Mouse (Mus musculus) spleen, adult 2 months (tissue): ENCODE results near the gene P2ry10b. TPM values are rescaled to one million over a fixed set of nuclear protein-coding genes. Genes with fewer than 3 reads are reported as not detected.

ENCODE experiments used
- DNase-seq, 2 experiments: peaks; one replicate each; pipeline versions ENCODE4 v3.0.0 to v3.0.0-alpha.2; 2012 to 2021; ENCODE audit warnings: low spot score in 2 of 2, low read depth in 1 of 2
- H3K27ac ChIP-seq: fragments of 200-500 bp; 2 replicates; pipeline ENCODE4 v1.5.1; 2012; ENCODE audit warnings: low read length, inconsistent platforms; ENCODE audit not compliant: insufficient read depth
- H3K27me3 ChIP-seq: fragments of 200-500 bp; 2 replicates; pipeline ENCODE4 v1.6.1; 2012; ENCODE audit warnings: mild to moderate bottlenecking, moderate library complexity, low read length, inconsistent platforms; ENCODE audit not compliant: control insufficient read depth, insufficient read depth
- H3K36me3 ChIP-seq: fragments of 200-500 bp; 2 replicates; pipeline ENCODE4 v1.6.1; 2012; ENCODE audit warnings: mild to moderate bottlenecking, low read length, inconsistent platforms; ENCODE audit not compliant: control insufficient read depth, insufficient read depth
- H3K4me1 ChIP-seq: fragments of 200-500 bp; 2 replicates; pipeline ENCODE4 v1.6.1; 2011; ENCODE audit warnings: inconsistent platforms; ENCODE audit not compliant: control insufficient read depth, insufficient read depth, insufficient read length
- H3K4me3 ChIP-seq: fragments of 200-500 bp; 2 replicates; pipeline ENCODE4 v1.5.1; 2011; ENCODE audit warnings: mild to moderate bottlenecking, inconsistent platforms; ENCODE audit not compliant: insufficient read depth, insufficient read length; ENCODE audit errors: extremely low read depth
- CTCF ChIP-seq: fragments of 200-500 bp; IDR thresholded peaks from 2 replicates; pipeline ENCODE4 v1.5.1; 2011; ENCODE audit warnings: mild to moderate bottlenecking, inconsistent platforms; ENCODE audit not compliant: insufficient read depth, insufficient read length, insufficient replicate concordance; ENCODE audit errors: extremely low read depth
- POLR2A ChIP-seq: fragments of 200-500 bp; IDR thresholded peaks from 2 replicates; pipeline ENCODE4 v1.6.1; 2011; ENCODE audit warnings: low read depth, low read length, inconsistent platforms
- WGBS: fragments of 180-500 bp; shearing (Covaris S2); methylation state at CpG from one replicate; pipeline ENCODE4 v1.1.7; 2018; 5-methylcytosine and 5-hydroxymethylcytosine counted together
- polyA plus RNA-seq: library from polyadenylated mRNA; depleted of rRNA; stranded (reverse); fragments of >200 nt; gene quantifications from 2 replicates; pipeline ENCODE4 v1.2.3, GENCODE M21; 2012

The P2ry10b gene
- polyA plus RNA-seq, 1 experiment = 16.3 TPM

- Histone ChIP-seq H3K27ac (peak overlapping the region; percentile 94), H3K36me3 (no peaks in the 10 kb centered on the region), H3K4me1 (no peaks in the 10 kb centered on the region), H3K4me3 (peak overlapping the region; percentile 48), H3K27me3 (no peaks in the 10 kb centered on the region)
- DNase-seq = peak in 1 of 2 experiments; percentile 16
- WGBS = 31% methylated on average over 4 of the region's 4 CpGs
- TF ChIP-seq POLR2A = no peak; the same call in 1 of the 2 replicates
- no peak for TF ChIP-seq CTCF
These were observed 2.2 kb downstream of the P2ry10b start for GRCm38 (mm10) chrX:107150752-107151515.

- Histone ChIP-seq H3K27me3 (no peaks in the 10 kb centered on the region), H3K36me3 (no peaks in the 10 kb centered on the region), H3K4me1 (no peaks in the 10 kb centered on the region; the same call in 1 of the 2 replicates), H3K27ac (peak overlapping the region; percentile 91), H3K4me3 (no peak overlapping the region)
- no peak for DNase-seq
- no peak for TF ChIP-seq CTCF
- no peak for TF ChIP-seq POLR2A
- 63% methylated on average over 2 of the region's 2 CpGs for WGBS
These were observed 7.3 kb downstream of the P2ry10b start for GRCm38 (mm10) chrX:107156021-107156420.

DNA sequence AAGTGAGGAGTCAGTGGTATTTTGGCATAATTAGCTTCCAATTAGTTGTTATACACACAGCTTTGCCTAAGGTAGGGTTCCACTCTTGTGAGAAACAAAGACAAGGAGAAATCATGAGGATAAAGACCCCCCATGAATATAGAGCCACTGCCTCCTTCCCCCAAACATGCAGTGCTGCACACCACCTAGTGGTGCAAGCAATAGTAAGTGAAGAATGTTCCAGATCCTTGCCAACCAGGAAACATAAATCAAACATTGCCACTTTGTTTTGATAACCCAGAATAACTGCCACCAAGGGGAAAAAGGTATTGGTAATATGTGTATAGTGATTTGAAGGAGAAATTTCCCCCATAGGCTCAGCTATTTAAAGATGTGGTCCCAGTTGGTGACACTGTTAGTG is 11.8 kb downstream of the P2ry10b start:
- TF ChIP-seq CTCF = peak; percentile 17; the same call in 1 of the 2 replicates
- TF ChIP-seq POLR2A = no peak
- Histone ChIP-seq H3K4me3 (no peak overlapping the region), H3K36me3 (no peaks in the 10 kb centered on the region), H3K27me3 (no peaks in the 10 kb centered on the region), H3K4me1 (no peaks in the 10 kb centered on the region; the same call in 1 of the 2 replicates), H3K27ac (no peak overlapping the region)
- no peak for DNase-seq

GRCm38 (mm10) chrX:107168281-107168680 is 19.6 kb downstream of the P2ry10b start:
- DNase-seq = peak in 1 of 2 experiments; percentile 24
- no peak for TF ChIP-seq POLR2A
- no peak for TF ChIP-seq CTCF
- Histone ChIP-seq H3K36me3 (no peaks in the 10 kb centered on the region; the same call in 1 of the 2 replicates), H3K4me3 (no peak overlapping the region), H3K27me3 (no peaks in the 10 kb centered on the region), H3K27ac (no peak overlapping the region), H3K4me1 (no peaks in the 10 kb centered on the region; the same call in 1 of the 2 replicates)
- 3% methylated on average over 1 of the region's 1 CpGs for WGBS

DNA sequence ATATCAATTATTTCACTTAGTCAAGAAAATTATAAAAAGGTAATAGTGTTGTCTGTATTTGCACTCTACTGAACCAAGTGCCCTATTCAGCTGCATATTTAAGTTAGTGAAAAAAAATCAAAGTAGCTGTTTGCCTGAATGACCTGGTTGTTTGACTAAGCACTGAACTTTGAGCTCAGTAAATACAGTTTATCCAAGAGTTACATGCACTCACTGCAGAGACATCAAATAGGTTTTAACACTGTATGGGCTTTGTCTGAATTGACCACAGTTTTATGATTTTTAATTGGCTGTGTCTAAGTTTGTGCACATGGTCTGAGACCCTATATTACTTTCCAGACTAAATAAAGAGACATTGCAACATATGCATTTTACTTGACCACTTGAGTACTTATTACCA is 20.4 kb downstream of the P2ry10b start:
- Histone ChIP-seq H3K36me3 (no peaks in the 10 kb centered on the region; the same call in 1 of the 2 replicates), H3K27ac (no peak overlapping the region), H3K27me3 (no peaks in the 10 kb centered on the region), H3K4me1 (no peaks in the 10 kb centered on the region; the same call in 1 of the 2 replicates), H3K4me3 (no peak overlapping the region)
- TF ChIP-seq CTCF (no peak), POLR2A (no peak)
- DNase-seq = no peak

GRCm38 (mm10) chrX:107178742-107179141 is 30.0 kb downstream of the P2ry10b start:
- 17% methylated on average over 1 of the region's 1 CpGs for WGBS
- Histone ChIP-seq H3K27ac (peak overlapping the region; percentile 41; the same call in 1 of the 2 replicates), H3K27me3 (no peaks in the 10 kb centered on the region)

More at GRCm38 (mm10) chrX:107178742-107179141, 30.0 kb downstream of the P2ry10b start:
- H3K36me3 ChIP-seq = no peaks in the 10 kb centered on the region; the same call in 1 of the 2 replicates
- no peak for DNase-seq
- H3K4me1 ChIP-seq = peaks cover 2% of the 10 kb centered on the region; the same call in 1 of the 2 replicates
- TF ChIP-seq CTCF (no peak), POLR2A (no peak)
- no peak overlapping the region for H3K4me3 ChIP-seq
